Mouse (Mus musculus) c-Kit-negative CD71-positive TER-119-positive erythroid progenitor cells, embryonic 14.5 days (primary cell): Measurements from ENCODE around the gene AC170998.1.
A peak's percentile ranks its signal among the peaks of the same experiment; 100 is the strongest.
"Not testable (repeated sequence)": the region's sequence is repeated elsewhere in the genome, so short reads cannot be mapped to it uniquely, and the experiment has no call there.

Experiments used
- DNase-seq: peaks from one replicate; pipeline ENCODE4 v3.0.0-alpha.2; 2013; ENCODE audit warnings: low read depth, low spot score

The AC170998.1 gene

GRCm38 (mm10) chr17:28707136-28707627, 18.7 kb upstream of the AC170998.1 start:
- no peak for DNase-seq

DNA sequence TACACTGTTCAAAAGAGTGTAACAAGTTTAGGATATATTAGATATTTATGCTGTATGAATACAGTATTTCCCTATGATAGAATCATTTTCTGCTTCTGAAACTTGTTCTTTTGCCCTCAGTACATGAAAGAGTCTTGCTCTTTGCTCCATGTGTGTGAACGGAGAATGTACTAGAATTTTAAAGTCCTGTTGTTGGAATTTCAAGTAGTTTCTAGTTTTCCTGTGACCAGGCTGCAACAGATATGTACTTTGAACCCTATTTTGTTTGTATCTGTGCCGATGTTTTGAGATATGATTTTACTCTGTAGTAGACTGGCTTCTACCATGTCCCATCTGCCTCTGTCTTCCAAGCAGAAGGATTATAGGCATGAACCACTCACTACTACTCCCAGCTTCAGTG, 18.1 kb upstream of the AC170998.1 start:
- no peak for DNase-seq

- DNase-seq: no peak
Observed at GRCm38 (mm10) chr17:28708989-28709388, 16.9 kb upstream of the AC170998.1 start.

GRCm38 (mm10) chr17:28709552-28710290, 16.2 kb upstream of the AC170998.1 start:
- DNase-seq: no peak

DNA sequence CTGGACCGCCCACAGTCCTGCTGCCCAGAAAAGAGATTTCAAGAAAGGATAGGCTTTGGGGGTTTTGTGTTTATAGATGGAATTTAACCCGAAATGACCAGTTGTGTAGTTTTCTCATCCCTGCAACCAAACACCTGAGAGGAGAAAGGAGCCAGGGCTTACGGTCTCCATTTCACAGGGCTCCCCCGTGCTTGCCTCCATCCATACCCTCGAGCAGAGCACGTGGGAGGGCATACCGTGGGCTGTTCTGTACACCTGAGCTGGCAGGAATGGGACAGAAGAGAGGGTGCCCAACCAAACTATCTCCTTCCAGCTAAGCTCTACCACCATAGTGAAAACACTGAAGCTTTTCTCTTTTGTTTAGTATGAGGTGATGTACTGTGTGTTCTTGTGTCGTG, 15.6 kb upstream of the AC170998.1 start:
- no peak for DNase-seq

- DNase-seq: no peak
Observed at GRCm38 (mm10) chr17:28711237-28711636, 14.6 kb upstream of the AC170998.1 start.

DNA sequence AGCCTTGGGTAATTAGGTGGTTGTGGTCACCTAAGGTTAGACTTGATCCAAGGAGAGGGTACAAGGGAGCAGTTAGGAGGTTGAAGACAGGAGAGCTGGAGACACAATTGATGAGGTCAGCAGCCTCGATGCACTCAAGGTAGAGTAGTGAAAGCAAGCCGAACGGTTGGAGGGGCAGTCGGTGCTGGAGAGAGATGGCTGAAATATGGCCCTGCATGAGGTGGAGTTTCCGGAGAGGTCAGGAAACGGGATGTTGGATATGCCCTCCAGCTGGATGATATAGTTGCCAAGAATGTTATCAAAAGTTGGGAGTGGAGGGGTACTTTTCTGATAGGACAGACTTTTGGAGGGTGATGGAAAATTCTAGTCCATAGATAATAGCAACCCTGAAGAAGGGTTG, 13.6 kb upstream of the AC170998.1 start:
- no peak for DNase-seq

GRCm38 (mm10) chr17:28714006-28714405, 11.9 kb upstream of the AC170998.1 start:
- no peak for DNase-seq

GRCm38 (mm10) chr17:28715832-28716548, 9.9 kb upstream of the AC170998.1 start:
- DNase-seq: no peak

DNA sequence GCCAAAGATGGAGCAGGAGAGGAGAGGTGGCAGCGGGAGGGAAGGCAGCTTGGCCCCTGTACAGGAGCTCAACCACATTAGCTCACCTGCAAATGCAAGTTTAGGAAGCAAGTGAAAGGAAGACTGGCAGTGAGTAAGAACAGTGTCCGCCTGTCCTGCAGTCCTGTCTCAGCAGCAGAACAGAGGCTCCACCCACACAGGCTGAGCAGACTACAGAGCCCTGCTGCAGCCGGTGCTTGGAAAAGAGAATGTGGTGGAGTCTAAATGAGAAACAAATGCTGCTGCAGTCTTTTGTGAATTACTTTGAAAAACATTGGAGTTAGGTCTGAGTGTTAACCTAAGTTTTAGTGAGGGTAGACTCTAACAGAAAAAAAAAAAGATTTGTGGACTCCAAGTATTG, 8.3 kb upstream of the AC170998.1 start:
- no peak for DNase-seq

GRCm38 (mm10) chr17:28727511-28727910, 1.6 kb downstream of the AC170998.1 start:
- DNase-seq: not testable (repeated sequence)

- DNase-seq: no peak
Observed at GRCm38 (mm10) chr17:28735317-28736105, 9.6 kb downstream of the AC170998.1 start.

DNA sequence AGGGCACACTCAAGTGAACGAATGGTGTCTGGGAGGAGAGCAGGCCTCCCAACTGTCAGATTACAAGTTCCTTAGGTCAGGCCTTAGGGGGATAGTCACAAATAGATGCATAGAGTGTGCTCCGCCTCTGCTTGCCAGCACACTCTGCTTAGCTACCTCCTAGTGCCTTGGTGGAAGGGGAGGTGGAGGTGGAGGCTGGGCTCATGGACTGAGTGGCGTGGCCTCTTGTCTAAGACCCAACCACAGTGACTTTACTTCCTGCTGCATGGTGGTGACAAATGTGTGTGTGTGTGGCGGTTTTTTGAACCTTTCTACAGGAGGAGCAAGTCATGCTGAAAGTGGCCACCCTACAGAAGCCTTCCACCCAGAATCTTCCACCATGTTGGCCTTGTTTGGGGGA, 10.6 kb downstream of the AC170998.1 start:
- no peak for DNase-seq

- no peak for DNase-seq
Observed at GRCm38 (mm10) chr17:28737973-28738372, 12.1 kb downstream of the AC170998.1 start.

DNA sequence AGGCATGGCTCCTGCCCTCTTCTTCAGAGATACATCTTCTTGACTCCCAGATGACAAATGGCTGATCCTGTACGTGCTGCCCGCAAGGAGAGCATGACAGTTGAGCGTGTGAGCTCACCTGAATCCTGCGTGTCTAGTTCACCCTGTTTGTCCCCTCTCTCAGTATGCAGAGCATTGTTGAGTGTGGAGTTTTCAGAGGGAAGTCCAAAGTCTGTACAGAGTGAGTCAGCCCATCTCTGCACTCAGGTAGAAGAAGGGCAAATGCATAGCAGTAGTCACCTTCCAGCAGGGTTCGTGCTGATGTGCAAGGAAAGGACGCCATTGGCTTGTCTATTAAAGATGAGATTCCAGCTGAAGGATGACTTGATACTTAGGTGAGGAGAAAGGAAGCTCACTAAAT, 13.4 kb downstream of the AC170998.1 start:
- DNase-seq: no peak

- DNase-seq: no peak
Observed at GRCm38 (mm10) chr17:28743145-28743866, 17.4 kb downstream of the AC170998.1 start.

DNA sequence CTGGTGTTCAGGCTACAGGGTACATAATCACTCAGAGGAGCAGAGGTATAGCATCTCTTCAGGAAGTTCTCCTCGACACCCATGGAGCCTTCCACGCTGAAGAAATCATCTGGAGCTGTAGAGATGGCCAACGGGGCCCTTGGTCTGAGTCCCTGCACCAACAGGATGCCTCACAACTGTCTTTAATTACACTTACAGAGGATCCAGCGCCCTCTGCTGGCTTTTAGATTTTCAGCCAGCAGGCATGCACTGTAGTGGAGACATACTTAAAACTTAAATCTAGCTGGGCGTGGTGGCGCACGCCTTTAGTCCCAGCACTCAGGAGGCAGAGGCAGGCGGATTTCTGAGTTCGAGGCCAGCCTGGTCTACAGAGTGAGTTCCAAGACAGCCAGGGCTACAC, 18.0 kb downstream of the AC170998.1 start:
- peak; percentile 19 for DNase-seq

- DNase-seq: no peak
Observed at GRCm38 (mm10) chr17:28745773-28746172, 19.9 kb downstream of the AC170998.1 start.

DNA sequence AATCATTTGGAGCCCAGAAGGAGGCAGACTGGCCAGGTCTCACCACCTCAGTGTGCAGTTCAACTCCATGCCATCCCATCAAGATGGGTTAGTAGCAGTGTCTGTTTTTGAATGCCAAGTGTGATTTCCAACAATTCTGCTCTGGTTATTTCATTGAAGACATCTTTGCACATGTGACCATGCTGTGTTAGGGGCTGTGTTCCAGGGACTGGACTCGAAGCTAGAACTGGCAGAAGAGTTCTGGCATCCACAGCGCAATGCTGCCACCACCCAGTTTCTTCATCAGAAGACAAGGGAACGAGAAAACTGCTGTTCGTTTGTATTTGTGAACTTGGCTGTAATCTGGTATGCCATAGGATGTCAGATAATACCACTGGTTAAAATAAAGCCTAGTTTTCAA, 22.1 kb downstream of the AC170998.1 start:
- DNase-seq: no peak

- DNase-seq: no peak
Observed at GRCm38 (mm10) chr17:28750580-28750979, 24.7 kb downstream of the AC170998.1 start.

GRCm38 (mm10) chr17:28756447-28756846, 30.6 kb downstream of the AC170998.1 start:
- no peak for DNase-seq
